Mouse (Mus musculus) heart, postnatal 0 days (tissue): ENCODE results near the gene Atp6v0a1. TPM values are rescaled to one million over a fixed set of nuclear protein-coding genes. Genes with fewer than 3 reads are reported as not detected.

ENCODE experiments used
- ATAC-seq: fragments of 200-750 bp; cut with Nextera tagmentation; 2 replicates; pipeline ENCODE4 v1.8.0; 2017; ENCODE audit warnings: low read depth, moderate number of reproducible peaks, moderate library complexity; ENCODE audit not compliant: insufficient read depth
- DNase-seq: peaks from one replicate; pipeline ENCODE4 v3.0.0-alpha.2; 2016; ENCODE audit warnings: low spot score
- H3K27ac ChIP-seq: fragments of 300-500 bp; sonication (generic); 2 replicates; pipeline ENCODE4 v1.5.1; 2014; ENCODE audit warnings: low read depth, mild to moderate bottlenecking
- H3K27me3 ChIP-seq: fragments of 300-500 bp; sonication (generic); 2 replicates; pipeline ENCODE4 v1.6.1; 2014; ENCODE audit warnings: low read length, mixed read lengths; ENCODE audit not compliant: control insufficient read depth, insufficient read depth
- H3K36me3 ChIP-seq: fragments of 300-500 bp; sonication (generic); replicated peaks from 2 replicates; pipeline ENCODE4 v1.6.1; 2014; ENCODE audit warnings: low read length, mixed read lengths; ENCODE audit not compliant: control insufficient read depth, insufficient read depth
- H3K4me1 ChIP-seq: fragments of 300-500 bp; sonication (generic); 2 replicates; pipeline ENCODE4 v1.6.1; 2014; ENCODE audit warnings: antibody characterized with exemption; ENCODE audit not compliant: control insufficient read depth, insufficient read depth
- H3K4me2 ChIP-seq: fragments of 300-500 bp; sonication (generic); 2 replicates; pipeline ENCODE4 v1.6.1; 2014; ENCODE audit warnings: low read depth, mild to moderate bottlenecking, low read length, moderate library complexity
- H3K4me3 ChIP-seq: fragments of 300-500 bp; sonication (generic); 2 replicates; pipeline ENCODE4 v1.5.1; 2014; ENCODE audit warnings: low read depth, low read length
- H3K9ac ChIP-seq: fragments of 300-500 bp; sonication (generic); replicated peaks from 2 replicates; pipeline ENCODE4 v1.6.1; 2014; ENCODE audit warnings: low read depth, low read length, mixed read lengths
- H3K9me3 ChIP-seq: fragments of 300-500 bp; sonication (generic); replicated peaks from 2 replicates; pipeline ENCODE4 v1.6.1; 2016; ENCODE audit warnings: low read length; ENCODE audit not compliant: control insufficient read depth
- CTCF ChIP-seq: IDR thresholded peaks from 2 replicates; pipeline ENCODE4 v1.5.1; 2016; ENCODE audit warnings: antibody characterized with exemption, control low read depth, low read depth
- EP300 ChIP-seq: IDR thresholded peaks from 2 replicates; pipeline ENCODE4 v1.6.1; 2016; ENCODE audit warnings: antibody characterized with exemption, low read depth
- WGBS: fragments of 180-500 bp; shearing (Covaris S2); extraction: QIAGEN DNeasy Blood & Tissue Kit; methylation state at CpG from one replicate; pipeline ENCODE4 v1.1.7; 2014; 5-methylcytosine and 5-hydroxymethylcytosine counted together
- microRNA-seq: library from miRNA; unstranded; fragments of <30 nt; microRNA quantifications from one replicate; pipeline ENCODE4, GENCODE M21; 2016
- polyA plus RNA-seq: library from polyadenylated mRNA; unstranded; fragments of >200 nt; fragmentation: Nextera tagmentation; extraction: Ambion mirVana; gene quantifications from 2 replicates; pipeline ENCODE4 v1.2.1, GENCODE M21; 2015
- total RNA-seq: library from RNA; depleted of rRNA; stranded (reverse); fragments of >200 nt; gene quantifications from 2 replicates; pipeline ENCODE4 v1.2.3, GENCODE M21; 2014; ENCODE audit warnings: low replicate concordance; rRNA removed

The Atp6v0a1 gene
- total and polyA plus RNA-seq, 2 experiments from 2014 or later = 50.3 to 57.1 TPM

- no peak overlapping the region for H3K27ac ChIP-seq
- ATAC-seq (no peak), DNase-seq (no peak)
- H3K4me1 ChIP-seq = no peaks in the 10 kb centered on the region
- WGBS = 92% methylated on average over 3 of the region's 3 CpGs
- H3K4me2 ChIP-seq = no peak overlapping the region
- no peak overlapping the region for H3K4me3 ChIP-seq
- H3K36me3 ChIP-seq = peaks cover 6% of the 10 kb centered on the region
- H3K27me3 ChIP-seq = no peaks in the 10 kb centered on the region
- TF ChIP-seq EP300 (no peak), CTCF (no peak)
- no peak overlapping the region for H3K9ac ChIP-seq
- no peaks in the 10 kb centered on the region for H3K9me3 ChIP-seq
These were observed 102.9 kb downstream of the Atp6v0a1 start for GRCm38 (mm10) chr11:101112186-101112585.

Small RNAs within 50 kb of the gene (microRNA-seq; reads per million reads assigned to microRNA genes)
- 1.2 reads per million for gene Mir6928

Other genes with a start within 250 kb of the Atp6v0a1 start
- not detected in 2 replicates for gene Kcnh4, start 249.5 kb upstream of the Atp6v0a1 start, total RNA-seq
- not detected in 2 replicates for gene Kcnh4, start 249.5 kb upstream of the Atp6v0a1 start, polyA plus RNA-seq
- not detected in 2 replicates for gene Hcrt, start 246.5 kb upstream of the Atp6v0a1 start, total RNA-seq
- gene Hcrt, start 246.5 kb upstream of the Atp6v0a1 start, polyA plus RNA-seq = not detected in 2 replicates
- gene Ghdc, start 238.5 kb upstream of the Atp6v0a1 start, total RNA-seq = 8.2 and 13.0 TPM in 2 replicates
- gene Ghdc, start 238.5 kb upstream of the Atp6v0a1 start, polyA plus RNA-seq = 6.8 and 7.0 TPM in 2 replicates
- gene Stat5b, start 158.7 kb upstream of the Atp6v0a1 start, total RNA-seq = 29.2 and 48.2 TPM in 2 replicates
- 22.5 and 23.3 TPM in 2 replicates for gene Stat5b, start 158.7 kb upstream of the Atp6v0a1 start, polyA plus RNA-seq
- gene Stat5a, start 150.1 kb upstream of the Atp6v0a1 start, total RNA-seq = 12.6 and 21.3 TPM in 2 replicates
- gene Stat5a, start 150.1 kb upstream of the Atp6v0a1 start, polyA plus RNA-seq = 9.6 and 11.7 TPM in 2 replicates
- gene Stat3, start 69.9 kb upstream of the Atp6v0a1 start, total RNA-seq = 105 and 128 TPM in 2 replicates
- 53.5 and 65.7 TPM in 2 replicates for gene Stat3, start 69.9 kb upstream of the Atp6v0a1 start, polyA plus RNA-seq
- 274 and 305 TPM in 2 replicates for gene Cavin1, start 38.6 kb upstream of the Atp6v0a1 start, total RNA-seq
- gene Cavin1, start 38.6 kb upstream of the Atp6v0a1 start, polyA plus RNA-seq = 401 and 442 TPM in 2 replicates
- 15.8 and 20.2 TPM in 2 replicates for gene Naglu, start 60.6 kb downstream of the Atp6v0a1 start, total RNA-seq
- 10.3 and 12.0 TPM in 2 replicates for gene Naglu, start 60.6 kb downstream of the Atp6v0a1 start, polyA plus RNA-seq
- gene Hsd17b1, start 69.0 kb downstream of the Atp6v0a1 start, total RNA-seq = not detected in 2 replicates
- 0.08 TPM in 1 of 2 replicates, not detected in the other for gene Hsd17b1, start 69.0 kb downstream of the Atp6v0a1 start, polyA plus RNA-seq
- gene Coasy, start 73.1 kb downstream of the Atp6v0a1 start, total RNA-seq = 44.6 and 64.1 TPM in 2 replicates
- 26.8 and 26.9 TPM in 2 replicates for gene Coasy, start 73.1 kb downstream of the Atp6v0a1 start, polyA plus RNA-seq
- gene Mlx, start 77.8 kb downstream of the Atp6v0a1 start, total RNA-seq = 21.8 and 46.6 TPM in 2 replicates
- 26.7 and 29.0 TPM in 2 replicates for gene Mlx, start 77.8 kb downstream of the Atp6v0a1 start, polyA plus RNA-seq
- 1.2 and 7.3 TPM in 2 replicates for gene Psmc3ip, start 86.0 kb downstream of the Atp6v0a1 start, total RNA-seq
- 10.3 and 12.0 TPM in 2 replicates for gene Psmc3ip, start 86.0 kb downstream of the Atp6v0a1 start, polyA plus RNA-seq
- gene Retreg3, start 110.4 kb downstream of the Atp6v0a1 start, total RNA-seq = 44.8 and 47.6 TPM in 2 replicates
- 11.3 and 11.7 TPM in 2 replicates for gene Retreg3, start 110.4 kb downstream of the Atp6v0a1 start, polyA plus RNA-seq
- 47.4 and 54.8 TPM in 2 replicates for gene Tubg1, start 110.5 kb downstream of the Atp6v0a1 start, total RNA-seq
- gene Tubg1, start 110.5 kb downstream of the Atp6v0a1 start, polyA plus RNA-seq = 38.7 and 39.4 TPM in 2 replicates
- 0.08 TPM in 1 of 2 replicates, not detected in the other for gene Tubg2, start 146.5 kb downstream of the Atp6v0a1 start, total RNA-seq
- 1.8 and 2.1 TPM in 2 replicates for gene Tubg2, start 146.5 kb downstream of the Atp6v0a1 start, polyA plus RNA-seq
- 0.54 and 1.4 TPM in 2 replicates for gene Cntnap1, start 161.1 kb downstream of the Atp6v0a1 start, total RNA-seq
- 0.20 and 0.21 TPM in 2 replicates for gene Cntnap1, start 161.1 kb downstream of the Atp6v0a1 start, polyA plus RNA-seq
- 22.0 and 23.2 TPM in 2 replicates for gene Plekhh3, start 161.9 kb downstream of the Atp6v0a1 start, total RNA-seq
- gene Plekhh3, start 161.9 kb downstream of the Atp6v0a1 start, polyA plus RNA-seq = 9.5 and 10.6 TPM in 2 replicates
- gene Ccr10, start 166.0 kb downstream of the Atp6v0a1 start, total RNA-seq = 0.19 TPM in 1 of 2 replicates, not detected in the other
- 0.31 and 0.52 TPM in 2 replicates for gene Ccr10, start 166.0 kb downstream of the Atp6v0a1 start, polyA plus RNA-seq
- gene Ezh1, start 217.0 kb downstream of the Atp6v0a1 start, total RNA-seq = 12.0 and 16.4 TPM in 2 replicates
- 12.1 and 13.1 TPM in 2 replicates for gene Ezh1, start 217.0 kb downstream of the Atp6v0a1 start, polyA plus RNA-seq
- gene Ramp2, start 236.6 kb downstream of the Atp6v0a1 start, total RNA-seq = 159 and 253 TPM in 2 replicates
- gene Ramp2, start 236.6 kb downstream of the Atp6v0a1 start, polyA plus RNA-seq = 181 and 182 TPM in 2 replicates
- gene Vps25, start 244.3 kb downstream of the Atp6v0a1 start, total RNA-seq = 99.2 and 116 TPM in 2 replicates
- 125 and 130 TPM in 2 replicates for gene Vps25, start 244.3 kb downstream of the Atp6v0a1 start, polyA plus RNA-seq